Mouse (Mus musculus): ENCODE data around the gene Crygc. TPM values are rescaled to one million over a fixed set of nuclear protein-coding genes. Genes with fewer than 3 reads are reported as not detected.
"Not testable (repeated sequence)": the region's sequence is repeated elsewhere in the genome, so short reads cannot be mapped to it uniquely, and the experiment has no call there.

Gene Crygc
- total RNA-seq, 1 experiment from 2014 or later: not detected

DNA sequence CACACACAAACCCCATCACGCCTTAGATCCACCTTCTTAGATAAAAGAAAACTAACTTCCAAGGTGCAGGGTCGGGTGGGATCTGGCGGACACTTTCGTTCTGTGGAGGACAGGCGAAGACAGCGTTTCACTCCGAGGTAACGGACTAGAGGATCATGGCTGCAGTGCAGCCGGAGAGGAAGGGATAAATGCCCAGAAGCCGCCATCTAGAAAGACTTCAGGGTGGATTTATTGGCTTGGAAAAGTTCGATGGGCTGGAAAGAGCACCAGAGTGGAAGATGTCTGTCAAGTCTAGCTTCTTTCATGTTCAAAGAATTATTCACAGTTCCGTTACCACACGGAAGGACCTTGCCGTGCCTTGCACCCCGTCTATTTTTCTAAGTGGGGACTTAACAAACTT is 9.3 kb downstream of the Crygc start:
- ATAC-seq (replicated peaks; ENCODE audit: low read depth, poor library complexity, severe bottlenecking): no peak

GRCm38 (mm10) chr1:65063352-65063751 is 10.1 kb downstream of the Crygc start, which contains the start of gene Crygd:
Gene Crygd (minus strand): TSS chr1:65063452.
- ATAC-seq (replicated peaks; ENCODE audit: low read depth, poor library complexity, severe bottlenecking): no peak

DNA sequence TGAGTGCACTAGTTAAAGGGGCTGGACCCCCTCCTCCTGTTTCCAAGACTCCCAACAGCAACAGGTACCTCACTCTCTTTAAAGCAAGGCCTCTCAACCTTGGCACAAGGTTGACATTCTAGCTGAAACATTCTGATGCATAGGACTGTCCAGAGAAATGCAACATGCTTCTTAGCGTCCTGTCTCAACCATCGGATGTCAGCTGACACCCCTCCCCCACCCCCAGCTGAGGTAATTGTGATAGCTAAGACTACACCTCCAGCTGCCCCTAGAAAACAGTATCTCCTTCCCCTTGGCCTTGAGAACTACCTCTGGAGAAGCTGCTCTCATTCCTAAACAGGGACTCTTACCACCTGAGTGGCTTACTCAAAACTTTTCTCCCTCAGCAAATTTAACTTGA is 21.3 kb downstream of the Crygc start:
- ATAC-seq (replicated peaks; ENCODE audit: low read depth, poor library complexity, severe bottlenecking): no peak

DNA sequence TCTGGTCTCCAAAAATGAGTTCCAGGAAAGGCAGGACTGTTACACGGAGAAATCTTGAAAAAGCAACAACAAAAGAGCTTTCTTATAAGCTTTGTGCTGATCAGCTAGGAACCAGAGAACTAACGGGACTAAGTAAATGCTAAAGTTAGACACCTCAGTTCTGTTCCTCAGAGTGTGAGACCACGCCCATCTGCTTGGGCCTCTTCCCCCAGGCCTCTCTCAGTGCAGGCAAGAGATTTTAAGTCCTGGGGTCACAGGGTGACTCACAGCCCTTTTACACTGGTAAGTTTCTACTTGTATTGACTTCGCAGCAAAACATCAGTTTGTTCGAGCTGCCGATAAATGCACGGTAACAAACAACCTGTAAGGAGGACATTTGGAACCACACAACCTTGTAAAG is 21.8 kb downstream of the Crygc start:
- ATAC-seq (replicated peaks; ENCODE audit: low read depth, poor library complexity, severe bottlenecking): no peak

DNA sequence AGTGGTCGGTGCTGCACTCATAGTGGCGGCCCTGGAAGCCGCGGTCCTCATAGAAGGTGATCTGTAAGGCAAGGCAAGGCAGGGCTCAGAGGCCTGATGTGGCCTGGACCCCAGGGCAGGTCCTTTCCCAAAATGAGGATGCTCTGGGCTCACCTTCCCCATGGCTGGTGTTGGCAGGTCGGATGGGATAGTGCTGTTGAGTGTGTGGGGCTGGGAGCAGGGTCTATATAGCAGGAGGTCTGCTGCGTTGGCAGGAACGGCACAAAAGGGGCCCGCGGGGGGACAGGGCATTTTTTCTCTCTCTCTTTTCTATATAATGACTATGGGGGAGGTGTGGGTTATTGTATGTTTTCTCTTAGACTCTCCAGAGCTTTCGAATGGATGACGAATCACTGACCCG is 22.5 kb downstream of the Crygc start, which contains the start of gene Cryge:
Cryge (minus strand) TSS at position 198 of the 400 bp plus-strand sequence.
- not testable (repeated sequence) for ATAC-seq (replicated peaks; ENCODE audit: low read depth, poor library complexity, severe bottlenecking)

GRCm38 (mm10) chr1:65048781-65049180 is 24.7 kb downstream of the Crygc start:
- ATAC-seq (replicated peaks; ENCODE audit: low read depth, poor library complexity, severe bottlenecking): no peak

DNA sequence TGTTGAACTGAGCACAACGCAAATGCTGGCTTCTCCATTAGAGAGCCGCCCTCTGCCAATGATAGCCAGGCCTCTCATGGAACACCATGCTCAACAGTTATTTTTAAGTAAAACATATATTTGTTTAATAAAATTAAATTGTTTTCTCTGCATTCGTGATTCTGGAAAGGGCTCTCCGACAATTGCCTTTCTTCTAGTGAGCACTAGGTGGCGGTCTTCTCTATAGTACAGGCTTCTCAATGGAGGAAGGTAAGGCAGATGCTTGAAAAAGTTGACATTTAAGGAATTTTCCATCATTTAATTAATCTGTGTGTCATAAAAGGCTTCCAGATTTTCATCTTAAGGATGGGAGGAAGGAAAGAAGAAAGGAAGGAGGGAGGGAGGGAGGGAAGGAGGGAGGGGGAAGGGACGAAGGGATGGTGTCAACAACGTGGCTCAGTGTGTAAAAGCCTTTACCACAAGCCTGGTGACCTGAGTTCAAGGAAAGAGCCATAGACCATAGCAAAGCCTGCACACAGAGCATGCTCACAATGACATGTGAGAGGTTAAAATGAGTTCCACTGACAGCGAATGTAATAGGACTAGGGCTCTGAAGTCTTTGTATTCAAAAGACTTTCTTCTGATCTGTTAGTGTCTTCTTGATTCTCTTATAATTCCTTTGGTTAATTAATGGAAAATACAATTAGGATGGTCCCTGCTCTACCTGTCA is 26.9 kb downstream of the Crygc start:
- ATAC-seq (replicated peaks; ENCODE audit: low read depth, poor library complexity, severe bottlenecking): peak; percentile 72; the same call in 1 of the 2 replicates

DNA sequence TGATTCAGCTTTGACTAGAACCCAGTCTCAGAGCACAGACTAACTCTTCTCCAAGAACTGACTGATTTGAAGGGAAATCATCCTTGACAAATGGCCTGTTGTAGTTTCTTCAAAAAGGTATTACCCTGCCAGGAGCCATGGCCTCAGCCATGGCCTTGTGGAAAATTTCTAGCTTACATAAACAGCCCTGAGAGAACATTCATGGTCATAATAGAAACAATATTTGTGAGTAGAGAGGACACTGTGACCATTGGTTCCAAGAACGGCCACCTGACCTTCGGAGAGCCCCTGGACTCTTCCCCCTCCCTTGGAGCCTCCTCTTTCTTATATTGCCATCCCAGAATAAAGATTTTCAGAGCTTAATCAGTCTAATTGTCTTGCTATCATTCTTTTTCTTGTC is 30.1 kb downstream of the Crygc start:
- ATAC-seq (replicated peaks; ENCODE audit: low read depth, poor library complexity, severe bottlenecking): no peak

GRCm38 (mm10) chr1:65041837-65042236 is 31.7 kb downstream of the Crygc start:
- ATAC-seq (replicated peaks; ENCODE audit: low read depth, poor library complexity, severe bottlenecking): no peak

DNA sequence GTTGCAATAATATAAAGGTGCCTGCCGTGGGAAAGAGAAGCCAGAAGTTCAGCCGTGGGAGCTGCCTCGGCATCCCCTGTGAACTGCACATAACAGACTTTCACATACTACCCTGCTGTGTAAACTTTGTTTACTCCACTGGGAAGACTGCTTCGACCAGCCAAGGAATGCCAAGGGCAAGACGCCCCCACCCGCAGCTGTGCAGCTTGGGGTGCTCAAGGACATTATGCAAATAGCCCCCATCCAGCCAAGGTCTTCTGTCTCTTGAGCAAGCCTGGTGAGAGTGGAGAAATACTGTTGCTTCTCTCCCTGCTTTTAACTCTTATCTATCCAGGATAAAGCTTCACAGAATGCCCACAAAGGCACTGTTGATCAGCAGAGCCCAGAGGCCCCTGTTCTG is 32.7 kb downstream of the Crygc start:
- ATAC-seq (replicated peaks; ENCODE audit: low read depth, poor library complexity, severe bottlenecking): no peak

DNA sequence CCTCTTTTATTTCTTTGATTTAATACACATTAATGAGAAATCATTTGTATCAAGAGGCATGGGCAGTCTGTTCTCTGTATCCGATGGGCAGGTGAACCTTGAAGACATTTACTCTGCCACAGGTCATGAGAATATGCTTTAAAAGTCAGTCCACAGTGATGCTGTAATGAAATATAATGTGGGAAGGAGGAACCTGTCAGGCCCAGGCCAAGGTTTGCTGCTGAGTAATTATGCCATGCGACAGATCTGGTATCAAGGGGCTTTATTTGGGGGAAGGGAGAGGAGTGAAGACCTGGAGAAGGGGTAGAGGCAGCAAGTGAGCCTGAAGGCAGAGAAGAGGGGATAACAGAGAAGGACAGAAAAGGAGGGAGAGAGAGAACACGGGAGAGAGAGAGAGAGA is 33.8 kb downstream of the Crygc start:
- no peak for ATAC-seq (replicated peaks; ENCODE audit: low read depth, poor library complexity, severe bottlenecking)

GRCm38 (mm10) chr1:65037542-65037941 is 35.9 kb downstream of the Crygc start:
- ATAC-seq (replicated peaks; ENCODE audit: low read depth, poor library complexity, severe bottlenecking): no peak

- ATAC-seq (replicated peaks; ENCODE audit: low read depth, poor library complexity, severe bottlenecking): no peak
Measured at GRCm38 (mm10) chr1:65035513-65035912, 38.0 kb downstream of the Crygc start.

DNA sequence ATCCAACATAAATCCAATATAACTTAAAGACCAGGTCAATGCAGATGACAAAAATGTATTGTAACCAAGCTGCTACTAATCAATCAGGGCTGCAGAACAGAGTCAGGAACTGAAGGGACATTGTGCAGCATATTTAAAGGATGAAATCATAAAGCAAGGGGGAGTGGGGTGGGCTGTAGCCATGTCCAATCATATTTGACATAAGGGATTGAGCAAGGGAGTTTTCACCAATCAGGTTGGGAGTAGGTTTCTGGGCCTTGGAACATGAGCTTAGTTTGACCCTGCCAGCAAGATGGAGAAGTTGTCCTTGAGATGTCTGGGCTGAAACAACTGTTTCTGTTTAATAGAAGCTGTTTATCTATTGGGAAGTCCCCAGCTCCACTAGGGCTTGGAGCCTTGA is 40.8 kb downstream of the Crygc start, which contains the start of gene Akr1cl:
Akr1cl (minus strand) TSS at position 119 of the 400 bp plus-strand sequence.
- no peak for ATAC-seq (replicated peaks; ENCODE audit: low read depth, poor library complexity, severe bottlenecking)

DNA sequence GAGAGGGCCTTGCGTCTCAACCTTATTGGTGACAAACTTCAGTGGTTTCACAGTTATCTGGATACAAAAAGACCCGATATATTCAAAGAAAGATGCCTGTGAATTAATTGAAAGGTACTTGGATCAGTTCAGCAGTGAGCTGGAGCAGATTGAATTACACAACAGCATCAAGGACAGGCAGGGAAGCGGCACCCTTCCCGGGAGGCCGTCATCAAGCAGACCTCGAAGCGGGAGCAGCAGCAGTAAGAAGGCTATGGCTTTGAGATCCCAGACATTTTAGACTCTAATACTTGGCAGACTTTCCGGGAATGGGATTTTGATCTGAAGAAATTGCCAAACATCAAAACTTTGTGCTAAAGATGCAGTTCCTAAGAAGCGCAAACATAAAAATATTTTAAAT is 45.3 kb downstream of the Crygc start:
- ATAC-seq (replicated peaks; ENCODE audit: low read depth, poor library complexity, severe bottlenecking): no peak

Other genes with a start within 250 kb of the Crygc start
- 6.2 and 8.7 TPM in 2 replicates for gene Plekhm3, start 116.9 kb downstream of the Crygc start, total RNA-seq (2017)
- gene Akr1cl, start 40.9 kb downstream of the Crygc start, total RNA-seq (2017): not detected in 2 replicates
- gene Cryge, start 22.5 kb downstream of the Crygc start, total RNA-seq (2017): not detected in 2 replicates
- gene Crygd, start 10.2 kb downstream of the Crygc start, total RNA-seq (2017): not detected in 2 replicates
- not detected in 2 replicates for gene Crygb, start 8.6 kb upstream of the Crygc start, total RNA-seq (2017)
- not detected in 2 replicates for gene Cryga, start 29.7 kb upstream of the Crygc start, total RNA-seq (2017)
- not detected in 2 replicates for gene Gm28845, start 45.9 kb upstream of the Crygc start, total RNA-seq (2017)
- 0.27 TPM in 1 of 2 replicates, not detected in the other for gene D630023F18Rik, start 49.5 kb upstream of the Crygc start, total RNA-seq (2017)
- gene Idh1, start 112.8 kb upstream of the Crygc start, total RNA-seq (2017): 55.4 and 66.1 TPM in 2 replicates
- gene Pikfyve, start 113.0 kb upstream of the Crygc start, total RNA-seq (2017): 25.3 and 32.7 TPM in 2 replicates
- gene Pth2r, start 208.4 kb upstream of the Crygc start, total RNA-seq (2017): not detected in 2 replicates

Measured in common myeloid progenitor, adult 5-6 weeks (primary cell).